Mouse (Mus musculus): ENCODE measurements around the gene Cd59a. TPM values are rescaled to one million over a fixed set of nuclear protein-coding genes. Genes with fewer than 3 reads are reported as not detected.
A peak's percentile ranks its signal among the peaks of the same experiment; 100 is the strongest.

Cd59a gene
- total RNA-seq, 2 experiments from 2014 or later, result 2.1 to 3.3 TPM

GRCm38 (mm10) chr2:104130165-104130564, 34.6 kb downstream of the Cd59a start:
- peak in 1 of 2 experiments; percentile 23 for DNase-seq (ENCODE audit: extremely low spot score in 1 of 2, low spot score in 2 of 2)
- intact Hi-C loops (cut with DNase I), result loop anchor here (5.0 kb wide), 1 partner anchor 457 kb away; no protein-coding TSS in a partner anchor

GRCm38 (mm10) chr2:104130969-104131368, 35.4 kb downstream of the Cd59a start:
- peak in 1 of 2 experiments; percentile 43 for DNase-seq (ENCODE audit: extremely low spot score in 1 of 2, low spot score in 2 of 2)
- intact Hi-C loops (cut with DNase I), result loop anchor here (5.0 kb wide), 1 partner anchor 456 kb away; no protein-coding TSS in a partner anchor

GRCm38 (mm10) chr2:104132266-104132859, 36.8 kb downstream of the Cd59a start:
- intact Hi-C loops (cut with DNase I), result loop anchor here (5.0 kb wide), 1 partner anchor 455 kb away; no protein-coding TSS in a partner anchor
- no peak for DNase-seq (ENCODE audit: extremely low spot score in 1 of 2, low spot score in 2 of 2)

GRCm38 (mm10) chr2:104133042-104133810, 37.6 kb downstream of the Cd59a start:
- intact Hi-C loops (cut with DNase I), result loop anchor here (5.0 kb wide), 1 partner anchor 454 kb away; no protein-coding TSS in a partner anchor
- DNase-seq (ENCODE audit: extremely low spot score in 1 of 2, low spot score in 2 of 2), result peak in 1 of 2 experiments; percentile 45

GRCm38 (mm10) chr2:104134150-104135056, 38.8 kb downstream of the Cd59a start:
- intact Hi-C loops (cut with DNase I), result loop anchor here (2.0 to 5.0 kb wide), 2 partner anchors 288 to 453 kb away; no protein-coding TSS in a partner anchor
- DNase-seq (ENCODE audit: extremely low spot score in 1 of 2, low spot score in 2 of 2), result peak; percentile 56 to 72

- intact Hi-C loops (cut with DNase I), result loop anchor here (2.0 kb wide), 1 partner anchor 287 kb away; no protein-coding TSS in a partner anchor
- DNase-seq (ENCODE audit: extremely low spot score in 1 of 2, low spot score in 2 of 2), result no peak
These were observed 40.3 kb downstream of the Cd59a start for GRCm38 (mm10) chr2:104135920-104136319.

GRCm38 (mm10) chr2:104142140-104142539, 46.5 kb downstream of the Cd59a start:
- no peak for DNase-seq (ENCODE audit: extremely low spot score in 1 of 2, low spot score in 2 of 2)
- intact Hi-C loops (cut with DNase I), result no loop called here

GRCm38 (mm10) chr2:104144004-104144403, 48.4 kb downstream of the Cd59a start:
- DNase-seq (ENCODE audit: extremely low spot score in 1 of 2, low spot score in 2 of 2), result no peak
- intact Hi-C loops (cut with DNase I), result no loop called here

- peak in 1 of 2 experiments; percentile 44 for DNase-seq (ENCODE audit: extremely low spot score in 1 of 2, low spot score in 2 of 2)
These were observed 50.4 kb downstream of the Cd59a start for GRCm38 (mm10) chr2:104145983-104146382.

GRCm38 (mm10) chr2:104147910-104148561, 52.4 kb downstream of the Cd59a start:
- intact Hi-C loops (cut with DNase I), result no loop called here
- no peak for DNase-seq (ENCODE audit: extremely low spot score in 1 of 2, low spot score in 2 of 2)

More at GRCm38 (mm10) chr2:104145983-104146382, 50.4 kb downstream of the Cd59a start:
- intact Hi-C loops (cut with DNase I), result no loop called here

GRCm38 (mm10) chr2:104150608-104151397, 55.2 kb downstream of the Cd59a start:
- DNase-seq (ENCODE audit: extremely low spot score in 1 of 2, low spot score in 2 of 2), result no peak
- intact Hi-C loops (cut with DNase I), result no loop called here

- intact Hi-C loops (cut with DNase I), result no loop called here
- no peak for DNase-seq (ENCODE audit: extremely low spot score in 1 of 2, low spot score in 2 of 2)
These were observed 57.7 kb downstream of the Cd59a start for GRCm38 (mm10) chr2:104153345-104153744.

GRCm38 (mm10) chr2:104153876-104154275, 58.3 kb downstream of the Cd59a start:
- intact Hi-C loops (cut with DNase I), result no loop called here
- no peak for DNase-seq (ENCODE audit: extremely low spot score in 1 of 2, low spot score in 2 of 2)

GRCm38 (mm10) chr2:104157831-104158230, 62.2 kb downstream of the Cd59a start:
- intact Hi-C loops (cut with DNase I), result no loop called here
- DNase-seq (ENCODE audit: extremely low spot score in 1 of 2, low spot score in 2 of 2), result no peak

GRCm38 (mm10) chr2:104163418-104163817, 67.8 kb downstream of the Cd59a start:
- intact Hi-C loops (cut with DNase I), result no loop called here
- no peak for DNase-seq (ENCODE audit: extremely low spot score in 1 of 2, low spot score in 2 of 2)

GRCm38 (mm10) chr2:104163978-104164487, 68.4 kb downstream of the Cd59a start:
- no peak for DNase-seq (ENCODE audit: extremely low spot score in 1 of 2, low spot score in 2 of 2)
- intact Hi-C loops (cut with DNase I), result no loop called here

Data from left cerebral cortex, postnatal 10 days (tissue).